Mouse (Mus musculus) lung, postnatal 0 days (tissue): ENCODE measurements around the gene Stk35.

Experiments
- CTCF ChIP-seq: IDR thresholded peaks from 2 replicates; pipeline ENCODE4 v1.5.1; 2016; ENCODE audit warnings: antibody characterized with exemption, mild to moderate bottlenecking
- EP300 ChIP-seq: IDR thresholded peaks from 2 replicates; pipeline ENCODE4 v1.6.1; 2016; ENCODE audit warnings: antibody characterized with exemption, mild to moderate bottlenecking, control low read depth

- TF ChIP-seq CTCF = no peak
- no peak for TF ChIP-seq EP300
Measured at GRCm38 (mm10) chr2:129796501-129796900, 3.8 kb upstream of the Stk35 start.
